Mouse (Mus musculus) frontal cortex, postnatal 14 days (tissue): Measurements from ENCODE around the gene Arhgap23.

Experiments used
- DNase-seq, 2 experiments: peaks; one replicate each; pipeline ENCODE4 v3.0.0; 2022; ENCODE audit warnings: low spot score in 2 of 2

The Arhgap23 gene

GRCm38 (mm10) chr11:97415330-97415711 lies at the start of gene Arhgap23:
Gene Arhgap23 (plus strand): TSS chr11:97415533.
- no peak for DNase-seq

GRCm38 (mm10) chr11:97365556-97365955 lies 49.8 kb upstream of the Arhgap23 start:
- no peak for DNase-seq

GRCm38 (mm10) chr11:97368501-97368900 lies 46.8 kb upstream of the Arhgap23 start:
- DNase-seq: no peak

- peak in 1 of 2 experiments; percentile 34 for DNase-seq
These were observed 44.8 kb upstream of the Arhgap23 start for GRCm38 (mm10) chr11:97370329-97371091.

- no peak for DNase-seq
These were observed 43.0 kb upstream of the Arhgap23 start for GRCm38 (mm10) chr11:97372159-97372864.

- DNase-seq: no peak
These were observed 41.9 kb upstream of the Arhgap23 start for GRCm38 (mm10) chr11:97373402-97373801.

- DNase-seq: no peak
These were observed 35.3 kb upstream of the Arhgap23 start for GRCm38 (mm10) chr11:97380036-97380435.

GRCm38 (mm10) chr11:97383017-97383416 lies 32.3 kb upstream of the Arhgap23 start:
- no peak for DNase-seq

GRCm38 (mm10) chr11:97383764-97384163 lies 31.6 kb upstream of the Arhgap23 start:
- no peak for DNase-seq

GRCm38 (mm10) chr11:97387811-97388210 lies 27.5 kb upstream of the Arhgap23 start:
- DNase-seq: no peak

GRCm38 (mm10) chr11:97389127-97389526 lies 26.2 kb upstream of the Arhgap23 start:
- no peak for DNase-seq

- no peak for DNase-seq
These were observed 21.7 kb upstream of the Arhgap23 start for GRCm38 (mm10) chr11:97393658-97394057.

- DNase-seq: peak in 1 of 2 experiments; percentile 61
These were observed 21.2 kb upstream of the Arhgap23 start for GRCm38 (mm10) chr11:97394146-97394545.

- DNase-seq: no peak
These were observed 16.8 kb upstream of the Arhgap23 start for GRCm38 (mm10) chr11:97398506-97398905.

- peak; percentile 69 to 77 for DNase-seq
These were observed 15.2 kb upstream of the Arhgap23 start for GRCm38 (mm10) chr11:97399958-97400710.

GRCm38 (mm10) chr11:97401082-97401481 lies 14.3 kb upstream of the Arhgap23 start:
- DNase-seq: peak in 1 of 2 experiments; percentile 60

- no peak for DNase-seq
These were observed 13.5 kb upstream of the Arhgap23 start for GRCm38 (mm10) chr11:97401686-97402435.

- DNase-seq: no peak
These were observed 12.6 kb upstream of the Arhgap23 start for GRCm38 (mm10) chr11:97402746-97403145.

- no peak for DNase-seq
These were observed 11.6 kb upstream of the Arhgap23 start for GRCm38 (mm10) chr11:97403614-97404183.

- peak in 1 of 2 experiments; percentile 54 for DNase-seq
These were observed 11.1 kb upstream of the Arhgap23 start for GRCm38 (mm10) chr11:97404184-97404760.

- no peak for DNase-seq
These were observed 10.6 kb upstream of the Arhgap23 start for GRCm38 (mm10) chr11:97404761-97405190.
